Mouse (Mus musculus): ENCODE measurements around the gene Glipr2. TPM values are rescaled to one million over a fixed set of nuclear protein-coding genes. Genes with fewer than 3 reads are reported as not detected.

The Glipr2 gene
- polyA plus RNA-seq, 1 experiment from 2014 or later: 31.8 TPM

- no peaks in the 10 kb centered on the region; the same call in 1 of the 2 replicates for H3K4me1 ChIP-seq (ENCODE audit: control insufficient read depth, insufficient read depth, low read length)
- 98% methylated on average over 11 of the region's 11 CpGs for WGBS
- no peak overlapping the region for H3K27ac ChIP-seq (replicated peaks; ENCODE audit: low read depth, low read length)
- H3K9ac ChIP-seq (replicated peaks; ENCODE audit: low read length): no peak overlapping the region
- no peak overlapping the region for H3K4me3 ChIP-seq (replicated peaks; ENCODE audit: low read depth, low read length)
- H3K27me3 ChIP-seq (ENCODE audit: control insufficient read depth, insufficient read depth, low read length): peaks cover 63% of the 10 kb centered on the region
- ATAC-seq (ENCODE audit: low FRiP score, low TSS enrichment) (no peak), DNase-seq (no peak)
- peaks cover 88% of the 10 kb centered on the region for H3K36me3 ChIP-seq (ENCODE audit: control insufficient read depth, insufficient read depth, low read length)
- no peaks in the 10 kb centered on the region for H3K9me3 ChIP-seq (ENCODE audit: control insufficient read depth, low read length)
- H3K4me2 ChIP-seq (ENCODE audit: low read length): no peak overlapping the region
These were observed 65.6 kb downstream of the Glipr2 start for GRCm38 (mm10) chr4:44022766-44023165.

DNA sequence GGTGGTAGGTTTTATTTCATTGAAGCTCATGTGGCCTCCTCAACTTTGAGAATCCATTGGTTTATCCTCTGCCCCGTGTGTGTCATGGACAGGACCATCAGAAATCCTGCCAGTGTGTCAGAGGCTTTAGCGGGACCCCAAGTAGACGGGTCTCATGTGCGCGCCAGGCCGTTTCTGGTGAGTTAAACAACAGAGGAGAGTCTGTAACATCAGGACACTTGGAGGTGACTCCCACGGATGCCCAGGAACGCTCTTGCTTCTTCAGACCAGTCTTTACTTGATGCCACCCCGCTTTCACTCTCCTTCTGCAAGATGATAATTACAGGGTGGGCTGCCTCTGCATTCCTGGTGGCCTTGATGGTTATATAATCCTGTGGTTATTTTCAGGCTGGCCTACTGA is 66.5 kb downstream of the Glipr2 start:
- Histone ChIP-seq H3K4me3 (replicated peaks; ENCODE audit: low read depth, low read length) (no peak overlapping the region), H3K9ac (replicated peaks; ENCODE audit: low read length) (no peak overlapping the region), H3K4me1 (ENCODE audit: control insufficient read depth, insufficient read depth, low read length) (peaks cover 9% of the 10 kb centered on the region), H3K27ac (replicated peaks; ENCODE audit: low read depth, low read length) (no peak overlapping the region), H3K36me3 (ENCODE audit: control insufficient read depth, insufficient read depth, low read length) (peaks cover 88% of the 10 kb centered on the region), H3K4me2 (ENCODE audit: low read length) (no peak overlapping the region), H3K27me3 (ENCODE audit: control insufficient read depth, insufficient read depth, low read length) (peaks cover 63% of the 10 kb centered on the region), H3K9me3 (ENCODE audit: control insufficient read depth, low read length) (no peaks in the 10 kb centered on the region)
- no peak for DNase-seq
- ATAC-seq (ENCODE audit: low FRiP score, low TSS enrichment): no peak
- 98% methylated on average over 9 of the region's 9 CpGs for WGBS

GRCm38 (mm10) chr4:44024241-44024640 is 67.0 kb downstream of the Glipr2 start:
- peaks cover 63% of the 10 kb centered on the region for H3K27me3 ChIP-seq (ENCODE audit: control insufficient read depth, insufficient read depth, low read length)
- WGBS: 99% methylated on average over 6 of the region's 6 CpGs
- peaks cover 82% of the 10 kb centered on the region for H3K36me3 ChIP-seq (ENCODE audit: control insufficient read depth, insufficient read depth, low read length)
- DNase-seq (no peak), ATAC-seq (ENCODE audit: low FRiP score, low TSS enrichment) (no peak)
- no peak overlapping the region for H3K4me2 ChIP-seq (ENCODE audit: low read length)
- H3K9ac ChIP-seq (replicated peaks; ENCODE audit: low read length): no peak overlapping the region
- H3K27ac ChIP-seq (replicated peaks; ENCODE audit: low read depth, low read length): no peak overlapping the region
- peaks cover 11% of the 10 kb centered on the region for H3K4me1 ChIP-seq (ENCODE audit: control insufficient read depth, insufficient read depth, low read length)
- no peak overlapping the region for H3K4me3 ChIP-seq (replicated peaks; ENCODE audit: low read depth, low read length)
- no peaks in the 10 kb centered on the region for H3K9me3 ChIP-seq (ENCODE audit: control insufficient read depth, low read length)

- no peak for ATAC-seq (ENCODE audit: low FRiP score, low TSS enrichment)
These were observed 68.4 kb downstream of the Glipr2 start for GRCm38 (mm10) chr4:44025570-44025969.

More at GRCm38 (mm10) chr4:44025570-44025969, 68.4 kb downstream of the Glipr2 start:
- Histone ChIP-seq H3K9ac (replicated peaks; ENCODE audit: low read length) (no peak overlapping the region), H3K4me1 (ENCODE audit: control insufficient read depth, insufficient read depth, low read length) (peaks cover 11% of the 10 kb centered on the region), H3K27ac (replicated peaks; ENCODE audit: low read depth, low read length) (no peak overlapping the region), H3K4me2 (ENCODE audit: low read length) (no peak overlapping the region), H3K27me3 (ENCODE audit: control insufficient read depth, insufficient read depth, low read length) (peaks cover 68% of the 10 kb centered on the region), H3K9me3 (ENCODE audit: control insufficient read depth, low read length) (no peaks in the 10 kb centered on the region), H3K36me3 (ENCODE audit: control insufficient read depth, insufficient read depth, low read length) (peaks cover 81% of the 10 kb centered on the region), H3K4me3 (replicated peaks; ENCODE audit: low read depth, low read length) (no peak overlapping the region)
- WGBS: 94% methylated on average over 6 of the region's 6 CpGs
- DNase-seq: no peak

Other genes starting within 250 kb of the Glipr2 start
- 0.16 TPM in 1 of 2 replicates, not detected in the other for gene Olfr71, start 247.1 kb upstream of the Glipr2 start, polyA plus RNA-seq (2014; fragmentation: Nextera tagmentation; extraction: Ambion mirVana)
- 0.20 and 0.30 TPM in 2 replicates for gene Hrct1, start 230.2 kb upstream of the Glipr2 start, polyA plus RNA-seq (2014; fragmentation: Nextera tagmentation; extraction: Ambion mirVana)
- not detected in 2 replicates for gene Spaar, start 227.4 kb upstream of the Glipr2 start, polyA plus RNA-seq (2014; fragmentation: Nextera tagmentation; extraction: Ambion mirVana)
- gene Olfr159, start 186.4 kb upstream of the Glipr2 start, polyA plus RNA-seq (2014; fragmentation: Nextera tagmentation; extraction: Ambion mirVana): not detected in 2 replicates
- not detected in 2 replicates for gene Olfr156, start 133.5 kb upstream of the Glipr2 start, polyA plus RNA-seq (2014; fragmentation: Nextera tagmentation; extraction: Ambion mirVana)
- gene Olfr157, start 117.2 kb upstream of the Glipr2 start, polyA plus RNA-seq (2014; fragmentation: Nextera tagmentation; extraction: Ambion mirVana): not detected in 2 replicates
- gene Olfr155, start 105.8 kb upstream of the Glipr2 start, polyA plus RNA-seq (2014; fragmentation: Nextera tagmentation; extraction: Ambion mirVana): not detected in 2 replicates
- 4.4 and 6.8 TPM in 2 replicates for gene Reck, start 81.9 kb upstream of the Glipr2 start, polyA plus RNA-seq (2014; fragmentation: Nextera tagmentation; extraction: Ambion mirVana)
- not detected in 2 replicates for gene Ccin, start 26.1 kb downstream of the Glipr2 start, polyA plus RNA-seq (2014; fragmentation: Nextera tagmentation; extraction: Ambion mirVana)
- gene Clta, start 47.1 kb downstream of the Glipr2 start, polyA plus RNA-seq (2014; fragmentation: Nextera tagmentation; extraction: Ambion mirVana): 317 and 327 TPM in 2 replicates
- gene Gne, start 126.8 kb downstream of the Glipr2 start, polyA plus RNA-seq (2014; fragmentation: Nextera tagmentation; extraction: Ambion mirVana): 21.9 and 29.5 TPM in 2 replicates